Mouse (Mus musculus): ENCODE measurements at regions not wholly inside any gene's neighbourhood (a gene's known extent, or its start where the extent isn't known, plus 50 kb on each side); places are given as distances from the start of the nearest gene placed in this dataset.

- Histone ChIP-seq H3K27ac (ENCODE audit: low read depth, low read length) (no peak overlapping the region), H3K27me3 (ENCODE audit: insufficient read depth, low read length) (no peaks in the 10 kb centered on the region), H3K4me1 (ENCODE audit: insufficient read depth, low read length) (no peaks in the 10 kb centered on the region), H3K4me3 (ENCODE audit: low read depth, low read length) (no peak overlapping the region), H3K9ac (replicated peaks; ENCODE audit: low read length, poor library complexity, severe bottlenecking) (no peak overlapping the region), H3K4me2 (ENCODE audit: low read depth, low read length, poor library complexity, severe bottlenecking) (no peak overlapping the region), H3K36me3 (ENCODE audit: insufficient read depth, low read length) (no peaks in the 10 kb centered on the region), H3K9me3 (ENCODE audit: low read length) (no peaks in the 10 kb centered on the region)
- ATAC-seq (ENCODE audit: low FRiP score) (no peak), DNase-seq (ENCODE audit: low spot score) (peak; percentile 46)
- no peak for TF ChIP-seq CTCF (IDR thresholded peaks at IDR 0.05)
- 46% methylated on average over 6 of the region's 6 CpGs for WGBS
Observed at GRCm38 (mm10) chr6:93580716-93581115, 637.4 kb upstream of the Adamts9 start.

GRCm38 (mm10) chr6:93575249-93575648 lies 632.0 kb upstream of the Adamts9 start:
- Histone ChIP-seq H3K36me3 (ENCODE audit: insufficient read depth, low read length) (no peaks in the 10 kb centered on the region), H3K4me1 (ENCODE audit: insufficient read depth, low read length) (no peaks in the 10 kb centered on the region), H3K4me3 (ENCODE audit: low read depth, low read length) (no peak overlapping the region), H3K9ac (replicated peaks; ENCODE audit: low read length, poor library complexity, severe bottlenecking) (no peak overlapping the region), H3K9me3 (ENCODE audit: low read length) (no peaks in the 10 kb centered on the region), H3K27me3 (ENCODE audit: insufficient read depth, low read length) (no peaks in the 10 kb centered on the region), H3K4me2 (ENCODE audit: low read depth, low read length, poor library complexity, severe bottlenecking) (no peak overlapping the region), H3K27ac (ENCODE audit: low read depth, low read length) (no peak overlapping the region)
- no peak for ATAC-seq (ENCODE audit: low FRiP score)
- DNase-seq (ENCODE audit: low spot score) = no peak
- no peak for TF ChIP-seq CTCF (IDR thresholded peaks at IDR 0.05)
- WGBS = 67% methylated on average over 6 of the region's 6 CpGs

GRCm38 (mm10) chr6:93573679-93574635 lies 630.7 kb upstream of the Adamts9 start:
- no peak for ATAC-seq (ENCODE audit: low FRiP score)
- TF ChIP-seq CTCF (IDR thresholded peaks at IDR 0.05) = no peak
- H3K9me3 ChIP-seq (ENCODE audit: low read length) = no peaks in the 10 kb centered on the region
- no peaks in the 10 kb centered on the region for H3K4me1 ChIP-seq (ENCODE audit: insufficient read depth, low read length)
- H3K36me3 ChIP-seq (ENCODE audit: insufficient read depth, low read length) = no peaks in the 10 kb centered on the region
- H3K4me2 ChIP-seq (ENCODE audit: low read depth, low read length, poor library complexity, severe bottlenecking) = no peak overlapping the region
- H3K27ac ChIP-seq (ENCODE audit: low read depth, low read length) = no peak overlapping the region
- no peaks in the 10 kb centered on the region for H3K27me3 ChIP-seq (ENCODE audit: insufficient read depth, low read length)
- peak; percentile 54 for DNase-seq (ENCODE audit: low spot score)
- 58% methylated on average over 7 of the region's 7 CpGs for WGBS
- H3K4me3 ChIP-seq (ENCODE audit: low read depth, low read length) = no peak overlapping the region
- no peak overlapping the region for H3K9ac ChIP-seq (replicated peaks; ENCODE audit: low read length, poor library complexity, severe bottlenecking)

- Histone ChIP-seq H3K27me3 (ENCODE audit: insufficient read depth, low read length) (no peaks in the 10 kb centered on the region), H3K9ac (replicated peaks; ENCODE audit: low read length, poor library complexity, severe bottlenecking) (no peak overlapping the region), H3K4me1 (ENCODE audit: insufficient read depth, low read length) (no peaks in the 10 kb centered on the region), H3K4me2 (ENCODE audit: low read depth, low read length, poor library complexity, severe bottlenecking) (no peak overlapping the region), H3K36me3 (ENCODE audit: insufficient read depth, low read length) (no peaks in the 10 kb centered on the region), H3K9me3 (ENCODE audit: low read length) (no peaks in the 10 kb centered on the region), H3K27ac (ENCODE audit: low read depth, low read length) (no peak overlapping the region), H3K4me3 (ENCODE audit: low read depth, low read length) (no peak overlapping the region)
- ATAC-seq (ENCODE audit: low FRiP score) = no peak
- TF ChIP-seq CTCF (IDR thresholded peaks at IDR 0.05) = no peak
- no peak for DNase-seq (ENCODE audit: low spot score)
- WGBS = 94% methylated on average over 2 of the region's 2 CpGs
Observed at GRCm38 (mm10) chr6:93569866-93570265, 626.6 kb upstream of the Adamts9 start.

- H3K27ac ChIP-seq (ENCODE audit: low read depth, low read length) = no peak overlapping the region
- H3K4me1 ChIP-seq (ENCODE audit: insufficient read depth, low read length) = no peaks in the 10 kb centered on the region
- no peak for ATAC-seq (ENCODE audit: low FRiP score)
- H3K9me3 ChIP-seq (ENCODE audit: low read length) = no peaks in the 10 kb centered on the region
- H3K27me3 ChIP-seq (ENCODE audit: insufficient read depth, low read length) = no peaks in the 10 kb centered on the region
- no peak overlapping the region for H3K4me2 ChIP-seq (ENCODE audit: low read depth, low read length, poor library complexity, severe bottlenecking)
- no peak for TF ChIP-seq CTCF (IDR thresholded peaks at IDR 0.05)
- WGBS = 80% methylated on average over 6 of the region's 6 CpGs
- DNase-seq (ENCODE audit: low spot score) = no peak
- H3K9ac ChIP-seq (replicated peaks; ENCODE audit: low read length, poor library complexity, severe bottlenecking) = no peak overlapping the region
- H3K36me3 ChIP-seq (ENCODE audit: insufficient read depth, low read length) = no peaks in the 10 kb centered on the region
- H3K4me3 ChIP-seq (ENCODE audit: low read depth, low read length) = no peak overlapping the region
Observed at GRCm38 (mm10) chr6:93569211-93569610, 625.9 kb upstream of the Adamts9 start.

GRCm38 (mm10) chr6:93566661-93567060 lies 623.4 kb upstream of the Adamts9 start:
- Histone ChIP-seq H3K4me2 (ENCODE audit: low read depth, low read length, poor library complexity, severe bottlenecking) (no peak overlapping the region), H3K36me3 (ENCODE audit: insufficient read depth, low read length) (no peaks in the 10 kb centered on the region), H3K27me3 (ENCODE audit: insufficient read depth, low read length) (no peaks in the 10 kb centered on the region), H3K27ac (ENCODE audit: low read depth, low read length) (no peak overlapping the region), H3K4me3 (ENCODE audit: low read depth, low read length) (no peak overlapping the region), H3K4me1 (ENCODE audit: insufficient read depth, low read length) (no peaks in the 10 kb centered on the region), H3K9me3 (ENCODE audit: low read length) (no peaks in the 10 kb centered on the region), H3K9ac (replicated peaks; ENCODE audit: low read length, poor library complexity, severe bottlenecking) (no peak overlapping the region)
- DNase-seq (ENCODE audit: low spot score) (no peak), ATAC-seq (ENCODE audit: low FRiP score) (no peak)
- WGBS = 16% methylated on average over 2 of the region's 2 CpGs
- TF ChIP-seq CTCF (IDR thresholded peaks at IDR 0.05) = no peak

Data from midbrain, postnatal 0 days (tissue).